Mouse (Mus musculus): ENCODE results near the gene Atp1b2.

GRCm38 (mm10) chr11:69582230-69582805 lies 23.4 kb downstream of the Atp1b2 start:
- TF ChIP-seq CTCF (IDR thresholded peaks at IDR 0.05; ENCODE audit: control insufficient read depth, insufficient read depth, insufficient replicate concordance, low read depth, low read length) (no peak), POLR2A (IDR thresholded peaks at IDR 0.05; ENCODE audit: control insufficient read depth, low read depth, low read length) (no peak)

Data from testis, adult 2 months (tissue).